Mouse (Mus musculus) MEL (cell line): Measurements from ENCODE around the gene Atxn7l1. TPM values are rescaled to one million over a fixed set of nuclear protein-coding genes. Genes with fewer than 3 reads are reported as not detected.

Experiments used
- DNase-seq: peaks from one replicate; pipeline ENCODE4 v3.0.0; 2011; ENCODE audit warnings: low read depth, low spot score
- H3K27ac ChIP-seq: 2 replicates; pipeline ENCODE4 v1.5.1; 2012; ENCODE audit warnings: low read depth, mild to moderate bottlenecking, control low read depth, low read length, moderate library complexity; ENCODE audit not compliant: control insufficient read depth
- H3K27me3 ChIP-seq, 2 experiments: fragments of 150-350 bp in 1 of 2; sonication (generic) in 1 of 2; 2 replicates each; pipeline ENCODE4 v1.6.1; 2012; ENCODE audit warnings: low read length in 2 of 2, mild to moderate bottlenecking in 2 of 2, improper control_type of control experiment in 1 of 2, moderate library complexity in 1 of 2; ENCODE audit not compliant: insufficient read depth in 2 of 2, control insufficient read depth in 1 of 2
- H3K36me3 ChIP-seq, 2 experiments: 2 replicates each; pipeline ENCODE4 v1.6.1; 2012 to 2014; ENCODE audit warnings: low read length in 2 of 2, improper control_type of control experiment in 1 of 2, inconsistent platforms in 1 of 2, mild to moderate bottlenecking in 1 of 2; ENCODE audit not compliant: insufficient read depth in 2 of 2, control insufficient read depth in 1 of 2
- H3K4me1 ChIP-seq, 2 experiments: fragments of 150-350 bp in 1 of 2; sonication (generic) in 1 of 2; 2 replicates each; pipeline ENCODE4 v1.6.1; 2012; ENCODE audit warnings: low read length in 2 of 2, improper control_type of control experiment in 1 of 2, mild to moderate bottlenecking in 1 of 2; ENCODE audit not compliant: insufficient read depth in 2 of 2, control insufficient read depth in 1 of 2
- H3K4me3 ChIP-seq, 2 experiments: fragments of 150-350 bp in 1 of 2; sonication (generic) in 1 of 2; 2 replicates each; pipeline ENCODE4 v1.5.1; 2012; ENCODE audit warnings: low read depth in 2 of 2, low read length in 2 of 2, mild to moderate bottlenecking in 2 of 2, moderate library complexity in 2 of 2, control low read depth in 1 of 2, improper control_type of control experiment in 1 of 2; ENCODE audit not compliant: control insufficient read depth in 1 of 2, insufficient read depth in 1 of 2
- H3K79me2 ChIP-seq: 2 replicates; pipeline ENCODE4 v1.6.1; 2012; ENCODE audit warnings: mild to moderate bottlenecking, low read length, moderate library complexity; ENCODE audit not compliant: control insufficient read depth, poor library complexity, insufficient read depth
- H3K9ac ChIP-seq: 2 replicates; pipeline ENCODE4 v1.6.1; 2012; ENCODE audit warnings: low read depth, mild to moderate bottlenecking, control low read depth, low read length, moderate library complexity; ENCODE audit not compliant: control insufficient read depth, poor library complexity, severe bottlenecking
- H3K9me3 ChIP-seq: fragments of 150-350 bp; sonication (generic); replicated peaks from 2 replicates; pipeline ENCODE4 v1.6.1; 2012; ENCODE audit warnings: mild to moderate bottlenecking, low read length, improper control_type of control experiment, moderate library complexity; ENCODE audit not compliant: insufficient read depth
- BHLHE40 ChIP-seq: IDR thresholded peaks from 2 replicates; pipeline ENCODE4 v1.6.1; 2012; ENCODE audit warnings: low read depth, mild to moderate bottlenecking, inconsistent platforms, low read length, improper control_type of control experiment, borderline replicate concordance
- CHD1 ChIP-seq: IDR thresholded peaks from 2 replicates; pipeline ENCODE4 v1.6.1; 2012; ENCODE audit warnings: low read depth, mild to moderate bottlenecking, inconsistent platforms, low read length, improper control_type of control experiment
- CHD2 ChIP-seq: IDR thresholded peaks from 2 replicates; pipeline ENCODE4 v1.6.1; 2011; ENCODE audit warnings: low read length, improper control_type of control experiment
- CTCF ChIP-seq, 3 experiments: IDR thresholded peaks in 2 of 3; conservative IDR thresholded peaks in 1 of 3; 2 replicates each; pipeline ENCODE4 v1.5.1; 2011 to 2012; ENCODE audit warnings: low read length in 3 of 3, low read depth in 2 of 3, mild to moderate bottlenecking in 2 of 3, improper control_type of control experiment in 1 of 3, inconsistent platforms in 1 of 3, mixed read lengths in 1 of 3, moderate library complexity in 1 of 3; ENCODE audit not compliant: control insufficient read depth in 1 of 3, insufficient read depth in 1 of 3, poor library complexity in 1 of 3, severe bottlenecking in 1 of 3
- E2F4 ChIP-seq: IDR thresholded peaks from 2 replicates; pipeline ENCODE4 v1.6.1; 2011; ENCODE audit warnings: low read depth, low read length, improper control_type of control experiment, borderline replicate concordance
- ETS1 ChIP-seq: IDR thresholded peaks from 2 replicates; pipeline ENCODE4 v1.6.1; 2012; ENCODE audit warnings: low read depth, mild to moderate bottlenecking, inconsistent platforms, low read length, improper control_type of control experiment, moderate library complexity
- GABPA ChIP-seq: IDR thresholded peaks from 2 replicates; pipeline ENCODE4 v1.6.1; 2012; ENCODE audit warnings: low read depth, mild to moderate bottlenecking, inconsistent platforms, low read length, improper control_type of control experiment, moderate library complexity
- GATA1 ChIP-seq: IDR thresholded peaks from 2 replicates; pipeline ENCODE4 v1.6.1; 2011; ENCODE audit warnings: low read depth, low read length, improper control_type of control experiment
- HCFC1 ChIP-seq: IDR thresholded peaks from 2 replicates; pipeline ENCODE4 v1.6.1; 2012; ENCODE audit warnings: low read depth, mild to moderate bottlenecking, inconsistent platforms, low read length, improper control_type of control experiment, moderate library complexity
- JUND ChIP-seq: IDR thresholded peaks from 2 replicates; pipeline ENCODE4 v1.6.1; 2011; ENCODE audit warnings: low read depth, mild to moderate bottlenecking, improper control_type of control experiment, low read length
- MAFK ChIP-seq: IDR thresholded peaks from 2 replicates; pipeline ENCODE4 v1.6.1; 2011; ENCODE audit warnings: low read depth, mild to moderate bottlenecking, low read length, improper control_type of control experiment, borderline replicate concordance
- MAX ChIP-seq: IDR thresholded peaks from 2 replicates; pipeline ENCODE4 v1.6.1; 2011; ENCODE audit warnings: low read length, improper control_type of control experiment
- MEF2A ChIP-seq: IDR thresholded peaks from 2 replicates; pipeline ENCODE4 v1.6.1; 2014; ENCODE audit warnings: low read depth, mild to moderate bottlenecking, inconsistent platforms, low read length, improper control_type of control experiment; ENCODE audit not compliant: poor library complexity, insufficient replicate concordance, severe bottlenecking; ENCODE audit errors: extremely low read depth
- MXI1 ChIP-seq: IDR thresholded peaks from 2 replicates; pipeline ENCODE4 v1.6.1; 2011; ENCODE audit warnings: mild to moderate bottlenecking, low read depth, low read length, improper control_type of control experiment
- NELFE ChIP-seq: IDR thresholded peaks from 2 replicates; pipeline ENCODE4 v1.6.1; 2011; ENCODE audit warnings: low read depth, low read length, improper control_type of control experiment
- RAD21 ChIP-seq: IDR thresholded peaks from 2 replicates; pipeline ENCODE4 v1.6.1; 2011; ENCODE audit warnings: mild to moderate bottlenecking, low read depth, low read length, improper control_type of control experiment
- RCOR1 ChIP-seq: IDR thresholded peaks from 2 replicates; pipeline ENCODE4 v1.6.1; 2012; ENCODE audit warnings: low read depth, mild to moderate bottlenecking, inconsistent platforms, low read length, improper control_type of control experiment
- SIN3A ChIP-seq: IDR thresholded peaks from 2 replicates; pipeline ENCODE4 v1.6.1; 2012; ENCODE audit warnings: low read length, improper control_type of control experiment, inconsistent platforms
- SMC3 ChIP-seq: IDR thresholded peaks from 2 replicates; pipeline ENCODE4 v1.6.1; 2011; ENCODE audit warnings: low read depth, low read length, improper control_type of control experiment
- TAL1 ChIP-seq: IDR thresholded peaks from 2 replicates; pipeline ENCODE4 v1.6.1; 2012; ENCODE audit warnings: mild to moderate bottlenecking, inconsistent platforms, low read length, moderate library complexity, mixed read lengths
- TBP ChIP-seq: IDR thresholded peaks from 2 replicates; pipeline ENCODE4 v1.8.0; 2011; ENCODE audit warnings: low read depth, low read length, improper control_type of control experiment
- USF1 ChIP-seq: IDR thresholded peaks from 2 replicates; pipeline ENCODE4 v1.6.1; 2014; ENCODE audit warnings: low read depth, mild to moderate bottlenecking, inconsistent platforms, low read length, improper control_type of control experiment, moderate library complexity
- USF2 ChIP-seq, 2 experiments: IDR thresholded peaks; 2 replicates each; pipeline ENCODE4 v1.6.1; 2011 to 2012; ENCODE audit warnings: improper control_type of control experiment in 2 of 2, low read length in 2 of 2, borderline replicate concordance in 1 of 2, inconsistent platforms in 1 of 2, low read depth in 1 of 2, mild to moderate bottlenecking in 1 of 2; ENCODE audit not compliant: insufficient read depth in 1 of 2
- ZC3H11A ChIP-seq: IDR thresholded peaks from 2 replicates; pipeline ENCODE4 v1.6.1; 2012; ENCODE audit warnings: low read depth, mild to moderate bottlenecking, inconsistent platforms, low read length, improper control_type of control experiment
- ZKSCAN1 ChIP-seq: IDR thresholded peaks from 2 replicates; pipeline ENCODE4 v1.6.1; 2012; ENCODE audit warnings: low read depth, mild to moderate bottlenecking, inconsistent platforms, low read length, improper control_type of control experiment, moderate library complexity
- ZNF384 ChIP-seq: IDR thresholded peaks from 2 replicates; pipeline ENCODE4 v1.6.1; 2012; ENCODE audit warnings: low read depth, mild to moderate bottlenecking, inconsistent platforms, low read length, improper control_type of control experiment
- polyA plus RNA-seq, 2 experiments: library from polyadenylated mRNA; stranded (reverse) in 1 of 2; unstranded in 1 of 2; fragments of >175 nt in 1 of 2; fragments of >200 nt in 1 of 2; gene quantifications; 2 replicates each; pipeline versions ENCODE4 v1.2.1 to v1.2.4; 2012; ENCODE audit warnings: low replicate concordance in 2 of 2, low read depth in 1 of 2; ENCODE audit not compliant: insufficient read length in 2 of 2, insufficient read depth in 1 of 2, missing spikeins in 1 of 2
- total RNA-seq: library from RNA; depleted of rRNA; stranded (reverse); fragments of 300-350 nt; gene quantifications from 2 replicates; pipeline ENCODE4 v1.2.3, GENCODE M21; 2012

The Atxn7l1 gene
- total and polyA plus RNA-seq, 3 experiments: 11.6 to 50.3 TPM; not detected in 1

- H3K36me3 ChIP-seq: peaks cover 0 to 30% of the 10 kb centered on the region in 2 experiments; a peak in 2 of 4 replicates
- no peaks in the 10 kb centered on the region for H3K9me3 ChIP-seq
- DNase-seq: no peak
- no peak overlapping the region for H3K27ac ChIP-seq
- H3K79me2 ChIP-seq: no peaks in the 10 kb centered on the region
- H3K4me1 ChIP-seq: peaks cover 19 to 41% of the 10 kb centered on the region in 2 experiments
- TF ChIP-seq SIN3A (no peak), SMC3 (no peak), JUND (no peak), CTCF (IDR thresholded peaks at IDR 0.05 in 2 of 3, conservative IDR thresholded peaks at IDR 0.05 in 1 of 3; ENCODE audit: control insufficient read depth in 1 of 3, insufficient read depth in 1 of 3, low read depth in 2 of 3, low read length in 3 of 3, poor library complexity in 1 of 3, severe bottlenecking in 1 of 3) (no peak), CHD2 (no peak), MAX (no peak), MAFK (no peak), ZC3H11A (no peak), TAL1 (no peak), CHD1 (no peak), USF2 (IDR thresholded peaks at IDR 0.05; ENCODE audit: borderline replicate concordance in 1 of 2, insufficient read depth in 1 of 2, low read depth in 1 of 2, low read length in 2 of 2) (no peak), BHLHE40 (no peak), RCOR1 (no peak)
- H3K9ac ChIP-seq: no peak overlapping the region
- H3K27me3 ChIP-seq: no peaks in the 10 kb centered on the region
- H3K4me3 ChIP-seq: no peak overlapping the region
Observed at GRCm38 (mm10) chr12:33128121-33128520, 19.4 kb upstream of the Atxn7l1 start.

GRCm38 (mm10) chr12:33128702-33129101 is 18.8 kb upstream of the Atxn7l1 start:
- TF ChIP-seq GABPA (no peak), HCFC1 (no peak)
- H3K4me3 ChIP-seq: no peak overlapping the region
- peaks cover 0 to 30% of the 10 kb centered on the region in 2 experiments; a peak in 2 of 4 replicates for H3K36me3 ChIP-seq
- peaks cover 19 to 41% of the 10 kb centered on the region in 2 experiments for H3K4me1 ChIP-seq
- no peak overlapping the region for H3K9ac ChIP-seq
- no peaks in the 10 kb centered on the region for H3K9me3 ChIP-seq
- no peak overlapping the region for H3K27ac ChIP-seq
- H3K27me3 ChIP-seq: no peaks in the 10 kb centered on the region
- H3K79me2 ChIP-seq: no peaks in the 10 kb centered on the region
- DNase-seq: no peak

- Histone ChIP-seq H3K4me1 (peaks cover 19 to 39% of the 10 kb centered on the region in 2 experiments), H3K9ac (no peak overlapping the region), H3K36me3 (peaks cover 0 to 30% of the 10 kb centered on the region in 2 experiments; a peak in 2 of 4 replicates), H3K27me3 (no peaks in the 10 kb centered on the region), H3K27ac (no peak overlapping the region), H3K4me3 (no peak overlapping the region), H3K79me2 (no peaks in the 10 kb centered on the region), H3K9me3 (no peaks in the 10 kb centered on the region)
- peak; percentile 87 for DNase-seq
- TF ChIP-seq ZNF384 (no peak), ZKSCAN1 (no peak), RAD21 (no peak), HCFC1 (no peak), MXI1 (peak; percentile 40; the same call in 1 of the 2 replicates), GATA1 (peak; percentile 57), USF1 (no peak), NELFE (no peak), SIN3A (peak; percentile 57; the same call in 1 of the 2 replicates), E2F4 (no peak), ETS1 (peak; percentile 77), JUND (no peak), TBP (0 out of 2 replicates have a peak, but pooled peaks have one; percentile 18), MEF2A (no peak), CTCF (IDR thresholded peaks at IDR 0.05 in 2 of 3, conservative IDR thresholded peaks at IDR 0.05 in 1 of 3; ENCODE audit: control insufficient read depth in 1 of 3, insufficient read depth in 1 of 3, low read depth in 2 of 3, low read length in 3 of 3, poor library complexity in 1 of 3, severe bottlenecking in 1 of 3) (no peak), BHLHE40 (peak; percentile 53; the same call in 1 of the 2 replicates)
Observed at GRCm38 (mm10) chr12:33129410-33129809, 18.1 kb upstream of the Atxn7l1 start.
